Mouse (Mus musculus): Measurements from ENCODE around the gene Dlx5.

The Dlx5 gene

GRCm38 (mm10) chr6:6881638-6882190, at the start of gene Dlx5:
Dlx5 (minus strand) TSS chr6:6882085.
- peak; percentile 60 for ATAC-seq (ENCODE audit: low TSS enrichment)

GRCm38 (mm10) chr6:6931507-6931906, 49.6 kb upstream of the Dlx5 start:
- no peak for ATAC-seq (ENCODE audit: low TSS enrichment)

GRCm38 (mm10) chr6:6930831-6931230, 48.9 kb upstream of the Dlx5 start:
- ATAC-seq (ENCODE audit: low TSS enrichment), result no peak

GRCm38 (mm10) chr6:6925264-6925663, 43.4 kb upstream of the Dlx5 start:
- peak; percentile 83 for ATAC-seq (ENCODE audit: low TSS enrichment)

- ATAC-seq (ENCODE audit: low TSS enrichment), result no peak
These were observed 35.4 kb upstream of the Dlx5 start for GRCm38 (mm10) chr6:6917334-6917733.

GRCm38 (mm10) chr6:6915526-6915915, 33.6 kb upstream of the Dlx5 start:
- no peak for ATAC-seq (ENCODE audit: low TSS enrichment)

DNA sequence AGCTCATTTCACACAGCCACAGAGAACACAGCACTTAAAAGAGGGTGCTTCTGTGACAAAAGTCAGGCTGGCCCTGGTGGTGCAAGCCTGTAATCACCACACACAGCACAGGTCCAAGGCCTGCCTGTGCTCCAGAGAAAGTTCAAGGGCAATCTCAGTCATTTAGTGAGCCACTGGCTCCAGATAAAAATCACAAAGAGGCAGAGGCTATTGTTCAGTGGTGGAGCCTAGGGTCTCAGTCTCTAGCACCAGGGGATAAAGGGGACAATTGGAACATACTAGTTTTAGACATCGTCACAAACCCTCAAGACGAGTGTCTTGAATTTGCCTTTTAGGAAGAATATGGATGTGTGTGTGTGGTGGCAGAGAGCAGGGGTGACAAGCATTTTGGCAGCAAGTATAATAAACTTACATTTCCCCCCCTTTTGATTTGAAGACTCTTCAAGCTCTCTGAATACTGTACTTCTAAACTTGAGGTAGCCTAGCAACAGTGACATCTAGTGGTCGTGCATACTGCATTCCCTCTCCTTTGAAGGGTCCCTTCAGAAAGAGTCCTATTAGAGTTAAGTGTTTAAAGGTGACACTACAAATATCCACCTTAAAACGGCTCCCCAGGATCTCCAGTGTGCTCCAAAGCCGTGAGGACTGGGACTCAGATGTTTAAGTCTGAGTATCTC, 33.1 kb upstream of the Dlx5 start:
- peak; percentile 96 for ATAC-seq (ENCODE audit: low TSS enrichment)

- no peak for ATAC-seq (ENCODE audit: low TSS enrichment)
These were observed 32.4 kb upstream of the Dlx5 start for GRCm38 (mm10) chr6:6914304-6914703.

- ATAC-seq (ENCODE audit: low TSS enrichment), result no peak
These were observed 27.7 kb upstream of the Dlx5 start for GRCm38 (mm10) chr6:6909586-6909985.

GRCm38 (mm10) chr6:6890047-6890446, 8.2 kb upstream of the Dlx5 start:
- ATAC-seq (ENCODE audit: low TSS enrichment), result no peak

DNA sequence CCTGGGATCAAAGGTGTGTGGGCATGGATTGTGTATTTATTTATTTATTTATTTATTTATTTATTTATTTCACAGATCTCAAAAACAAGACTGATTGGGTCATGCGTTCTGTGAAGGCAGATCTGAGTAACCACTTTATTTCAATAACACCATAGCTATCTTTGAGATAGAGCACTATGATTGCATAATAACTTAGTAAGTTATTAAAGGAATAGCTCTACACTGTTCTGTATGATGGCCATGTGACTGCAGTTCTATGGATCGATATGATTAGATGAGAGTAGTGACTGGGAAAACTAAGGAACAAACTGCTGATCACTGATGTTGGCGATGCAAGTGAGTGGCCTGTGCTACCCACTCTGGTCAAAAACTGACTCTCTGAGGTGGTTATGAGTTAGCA, 4.3 kb upstream of the Dlx5 start:
- no peak for ATAC-seq (ENCODE audit: low TSS enrichment)

- peak; percentile 74 for ATAC-seq (ENCODE audit: low TSS enrichment)
These were observed 3.0 kb upstream of the Dlx5 start for GRCm38 (mm10) chr6:6884897-6885296.

DNA sequence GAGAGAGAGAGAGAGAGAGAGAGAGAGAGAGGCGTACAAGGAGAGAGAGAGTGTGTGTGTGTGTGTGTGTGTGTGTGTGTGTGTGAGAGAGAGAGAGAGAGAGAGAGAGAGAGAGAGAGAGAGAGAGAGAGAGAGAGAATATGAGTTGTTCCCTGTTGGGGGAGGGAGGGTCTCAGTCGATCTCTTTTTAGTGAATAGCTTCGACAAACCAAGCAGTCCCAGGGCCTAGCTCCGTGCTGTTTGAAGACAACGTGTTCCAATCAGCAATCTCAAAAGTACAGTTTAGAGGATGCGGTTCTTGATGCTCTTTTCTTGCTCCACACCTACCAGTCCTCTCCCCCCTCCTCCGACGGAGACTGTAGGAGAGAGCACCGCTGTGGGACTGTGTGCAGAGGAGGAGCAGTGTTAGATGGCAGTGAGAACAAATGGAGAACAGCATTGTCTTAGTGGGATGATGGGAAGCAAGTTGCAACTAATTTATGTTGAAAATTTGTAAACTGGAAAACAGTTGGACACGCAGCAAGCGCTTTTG, 447 bp upstream of the Dlx5 start:
- ATAC-seq (ENCODE audit: low TSS enrichment), result no peak

- no peak for ATAC-seq (ENCODE audit: low TSS enrichment)
These were observed 709 bp downstream of the Dlx5 start for GRCm38 (mm10) chr6:6881115-6881637.

GRCm38 (mm10) chr6:6880361-6881114, 1.3 kb downstream of the Dlx5 start:
- no peak for ATAC-seq (ENCODE audit: low TSS enrichment)

DNA sequence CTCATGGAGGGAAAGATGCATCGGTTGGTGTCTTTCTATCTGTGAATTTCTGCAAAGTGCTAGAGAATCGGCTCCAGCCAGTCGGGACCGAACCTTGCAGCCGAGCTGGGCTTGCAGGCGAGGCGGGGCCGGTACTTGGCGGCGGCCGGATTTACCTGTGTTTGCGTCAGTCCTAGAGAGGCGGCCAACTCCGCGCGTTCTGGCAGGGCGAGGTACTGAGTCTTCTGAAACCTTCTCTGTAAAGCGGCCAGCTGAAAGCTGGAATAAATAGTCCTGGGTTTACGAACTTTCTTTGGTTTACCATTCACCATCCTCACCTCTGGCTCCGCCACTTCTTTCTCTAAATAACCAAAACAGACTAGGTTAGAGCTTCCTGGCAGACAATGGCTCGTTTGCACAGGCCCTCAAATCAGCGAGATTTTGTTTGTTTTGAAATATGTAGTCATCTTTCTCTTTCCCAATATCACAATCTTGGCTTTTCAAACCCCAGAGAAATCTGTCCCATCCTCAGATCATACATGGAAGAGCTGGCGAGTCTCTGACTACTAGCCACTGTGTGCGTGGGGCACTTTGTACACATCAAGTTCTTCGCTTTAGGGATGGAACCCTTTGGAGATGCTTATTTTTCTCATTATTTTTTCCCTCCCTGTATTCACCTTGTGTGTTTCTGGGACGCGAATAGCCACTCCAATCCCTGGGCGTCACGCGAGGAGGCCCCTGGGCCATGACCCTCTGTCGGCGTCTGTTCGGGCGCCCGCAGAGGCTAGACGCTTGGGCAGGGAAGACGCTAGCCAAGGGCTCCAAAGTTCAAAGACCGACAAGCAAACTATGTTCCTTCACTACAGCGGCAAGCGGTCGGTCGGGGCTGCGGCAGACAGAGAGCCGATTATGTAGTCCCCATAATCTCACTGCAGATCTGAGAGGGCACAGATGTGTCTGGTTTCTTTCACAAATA, 2.2 kb downstream of the Dlx5 start:
- ATAC-seq (ENCODE audit: low TSS enrichment), result no peak

DNA sequence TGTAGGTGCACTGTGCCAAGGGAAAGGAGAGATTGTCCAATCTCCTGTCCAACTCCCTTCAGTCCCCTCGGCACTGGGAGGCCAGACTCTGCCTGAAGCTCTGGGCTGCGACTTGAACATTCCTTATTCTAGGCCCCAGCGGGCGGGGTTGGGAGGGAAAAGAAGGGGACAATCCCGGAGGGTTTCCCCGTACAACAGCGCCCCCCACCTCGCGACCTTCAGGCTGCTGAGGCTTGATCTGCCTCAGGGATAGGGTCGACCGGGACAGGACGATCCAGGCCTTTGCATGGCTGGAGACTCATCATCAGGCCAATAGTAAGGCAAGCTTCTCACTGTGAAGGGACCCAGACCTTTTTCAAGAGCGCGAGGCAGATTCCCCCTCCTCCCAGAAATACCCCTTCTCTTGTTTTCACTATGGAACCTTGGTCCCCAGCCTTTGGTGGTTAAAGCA, 3.0 kb downstream of the Dlx5 start:
- ATAC-seq (ENCODE audit: low TSS enrichment), result no peak

DNA sequence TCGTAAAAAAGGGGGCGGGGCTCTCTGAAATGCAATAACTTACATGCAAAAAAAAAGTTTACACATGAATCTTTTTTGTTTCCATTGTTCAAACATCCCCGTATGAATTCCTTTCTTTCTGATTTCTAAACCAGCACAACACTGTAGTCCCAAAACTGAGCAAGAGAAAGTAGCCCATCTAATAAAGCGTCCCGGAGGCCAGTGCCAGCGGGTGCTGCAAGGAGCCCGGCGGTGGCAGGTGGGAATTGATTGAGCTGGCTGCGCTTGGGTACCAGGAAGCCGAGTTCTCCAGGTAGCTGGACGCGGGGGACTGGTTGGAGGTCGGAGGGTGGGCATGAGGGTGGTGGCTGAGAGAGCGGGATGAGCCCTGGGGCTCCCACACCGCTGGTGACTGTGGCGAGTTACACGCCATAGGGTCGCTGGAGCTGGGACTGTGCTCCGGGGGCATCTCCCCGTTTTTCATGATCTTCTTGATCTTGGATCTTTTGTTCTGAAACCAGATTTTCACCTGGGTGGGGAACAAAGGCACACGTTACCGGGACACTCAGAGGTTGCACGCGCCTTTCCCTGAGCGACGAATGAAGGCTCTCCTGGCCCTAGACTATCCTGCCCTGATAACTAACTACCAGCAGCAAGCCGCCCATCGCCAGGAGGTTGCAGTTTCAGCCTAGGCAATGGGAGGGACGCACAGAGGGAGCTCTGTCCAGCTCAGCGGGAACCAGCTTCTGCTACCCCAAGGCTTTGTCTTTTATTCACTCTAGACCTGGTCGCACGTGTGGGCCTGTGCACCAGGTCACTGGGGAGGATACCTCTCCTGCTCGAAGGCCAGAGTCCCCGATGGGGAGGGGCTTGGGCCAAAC, 3.7 kb downstream of the Dlx5 start:
- no peak for ATAC-seq (ENCODE audit: low TSS enrichment)

DNA sequence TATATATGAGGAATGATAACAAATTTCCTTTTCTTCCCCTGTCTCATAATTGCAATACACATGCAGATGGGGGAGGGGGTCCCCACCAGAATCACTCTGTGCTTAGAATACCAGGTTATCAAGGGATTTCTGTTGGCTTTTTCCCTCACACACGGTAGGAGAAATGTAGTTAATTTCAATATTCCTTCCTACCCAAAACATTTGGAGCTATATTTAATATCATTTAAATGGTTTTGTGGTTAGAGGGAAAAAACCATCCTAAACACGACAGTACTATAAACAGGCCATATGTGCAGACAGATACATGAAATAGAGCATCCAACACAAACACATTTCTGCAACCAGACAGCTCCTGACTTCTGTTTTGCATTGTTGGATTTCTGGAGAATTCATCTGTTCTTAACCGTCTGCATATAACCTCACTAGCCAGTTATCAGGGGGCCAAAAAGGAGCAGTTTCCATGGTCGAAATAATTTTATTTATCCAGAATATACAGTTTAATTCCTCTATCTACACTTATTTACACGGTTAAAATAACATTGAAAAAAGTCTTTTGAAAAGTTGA, 4.5 kb downstream of the Dlx5 start:
- ATAC-seq (ENCODE audit: low TSS enrichment), result no peak

DNA sequence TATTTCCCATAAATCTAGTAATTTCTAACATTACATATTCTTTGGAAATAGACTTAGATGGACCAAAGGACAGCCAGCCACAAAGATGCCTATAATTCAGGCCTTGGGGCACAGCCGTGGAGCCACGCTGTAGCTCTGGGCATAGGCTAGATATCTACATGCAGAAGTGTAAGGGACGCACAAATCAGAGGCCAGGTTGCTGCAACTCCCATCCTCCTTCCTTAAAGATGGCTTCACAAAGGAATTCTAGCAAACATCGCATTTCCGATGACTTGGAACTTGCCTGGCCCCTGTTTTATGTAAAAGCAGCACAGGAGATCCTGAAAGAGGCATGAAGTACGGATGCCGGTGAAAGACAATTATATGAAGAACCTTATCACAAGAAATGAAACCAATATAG, 5.2 kb downstream of the Dlx5 start:
- ATAC-seq (ENCODE audit: low TSS enrichment), result no peak

Data from frontal cortex, adult (tissue).